Mouse (Mus musculus): ENCODE data around the gene Plekho1.
"Not testable (repeated sequence)": the region's sequence is repeated elsewhere in the genome, so short reads cannot be mapped to it uniquely, and the experiment has no call there.

The Plekho1 gene

DNA sequence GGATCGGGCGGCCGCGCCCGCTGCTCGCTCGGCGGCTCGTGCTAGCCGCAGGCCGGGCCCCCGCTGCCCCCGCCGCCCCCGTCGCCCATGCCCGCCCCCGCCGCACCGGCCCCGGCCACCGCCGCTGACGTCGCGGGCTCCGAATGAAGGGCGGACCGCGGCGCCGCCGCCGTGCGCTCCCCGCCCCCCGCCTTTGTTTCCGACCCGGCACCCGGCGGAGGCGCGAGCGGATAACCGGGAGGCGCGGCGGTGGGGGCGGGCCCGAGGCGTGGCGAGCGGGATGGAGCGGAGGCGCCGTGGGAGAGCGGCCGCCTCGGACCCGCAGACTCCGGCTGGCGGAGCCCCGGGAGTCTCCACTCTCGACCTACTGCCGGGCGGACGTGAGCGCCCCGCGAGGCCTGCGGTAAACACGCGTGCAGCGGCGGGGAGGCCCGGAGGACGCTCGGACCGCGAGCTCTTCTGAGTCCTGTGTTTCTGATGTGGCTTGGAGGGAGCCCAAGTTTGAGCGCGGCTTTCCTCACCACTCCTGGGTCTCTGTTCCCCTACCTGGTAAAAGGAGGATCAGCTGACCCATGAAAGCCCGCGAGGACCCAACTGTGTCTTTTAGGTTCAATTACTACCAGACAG, at the start of gene Plekho1:
Gene Plekho1 (minus strand): TSS at position 200 of the 627 bp plus-strand sequence.
- peak; percentile 68 for DNase-seq

DNA sequence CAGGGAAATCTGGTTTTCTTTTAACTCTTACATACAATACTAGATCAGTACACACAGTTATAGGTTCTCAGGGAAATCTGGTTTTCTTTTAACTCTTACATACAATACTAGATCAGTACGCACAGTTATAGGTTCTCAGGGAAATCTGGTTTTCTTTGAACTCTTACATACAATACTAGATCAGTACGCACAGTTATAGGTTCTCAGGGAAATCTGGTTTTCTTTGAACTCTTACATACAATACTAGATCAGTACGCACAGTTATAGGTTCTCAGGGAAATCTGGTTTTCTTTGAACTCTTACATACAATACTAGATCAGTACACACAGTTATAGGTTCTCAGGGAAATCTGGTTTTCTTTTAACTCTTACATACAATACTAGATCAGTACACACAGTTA, 48.8 kb upstream of the Plekho1 start:
- not testable (repeated sequence) for DNase-seq

DNA sequence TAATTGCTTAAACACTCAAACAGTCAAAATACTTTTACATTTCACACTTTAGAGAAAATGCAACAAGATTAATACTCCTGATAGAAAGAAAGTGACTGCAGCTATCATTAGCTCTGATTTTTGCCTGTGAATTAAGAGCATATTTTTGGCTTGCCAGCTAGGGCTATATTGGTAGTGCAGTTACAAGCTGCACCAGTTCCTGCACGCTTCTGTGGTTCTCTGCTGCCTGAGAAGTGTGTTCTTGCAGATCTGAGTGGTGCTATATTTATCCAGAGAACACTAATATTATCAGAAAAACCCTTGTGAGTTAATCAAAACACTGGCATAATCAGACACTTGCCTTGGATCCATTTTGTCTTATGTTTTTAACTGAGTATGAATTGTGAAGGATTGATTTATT, 47.3 kb upstream of the Plekho1 start:
- DNase-seq = no peak

DNA sequence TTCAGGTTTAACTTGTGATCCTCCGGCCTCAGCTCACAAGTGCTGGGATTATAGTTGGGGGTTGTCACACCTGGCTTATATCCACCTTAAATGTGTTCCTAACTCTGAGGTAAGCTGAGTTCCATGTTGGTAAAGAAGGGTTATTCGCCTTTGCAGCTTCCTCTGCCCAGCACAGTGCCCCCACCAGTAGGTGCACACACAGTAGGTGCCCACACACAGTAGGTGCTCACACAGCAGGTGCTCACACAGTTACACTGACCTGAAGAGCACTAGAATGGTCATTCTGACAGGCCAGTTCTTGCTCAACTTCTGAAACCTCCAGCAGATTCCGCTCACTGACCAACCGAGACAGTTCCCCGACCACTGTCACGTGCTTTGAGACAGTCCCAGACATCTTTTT, 45.3 kb upstream of the Plekho1 start:
- DNase-seq = no peak

DNA sequence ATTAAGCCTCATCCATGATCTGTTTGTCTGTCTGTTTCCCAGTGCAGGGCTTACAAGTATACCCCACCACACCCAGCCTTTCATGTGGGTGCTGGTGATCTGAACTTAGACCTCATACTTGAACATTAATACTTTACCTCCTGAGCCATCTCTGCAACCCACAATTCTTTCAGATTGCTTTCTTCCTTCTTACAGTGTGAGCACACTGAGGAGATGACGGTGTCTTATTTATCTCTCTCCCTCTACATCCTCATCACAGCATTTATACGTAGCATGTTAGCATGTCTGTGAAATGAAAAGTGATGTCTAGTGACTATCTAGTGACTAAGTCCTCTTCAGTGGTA, 44.8 kb upstream of the Plekho1 start:
- no peak for DNase-seq

DNA sequence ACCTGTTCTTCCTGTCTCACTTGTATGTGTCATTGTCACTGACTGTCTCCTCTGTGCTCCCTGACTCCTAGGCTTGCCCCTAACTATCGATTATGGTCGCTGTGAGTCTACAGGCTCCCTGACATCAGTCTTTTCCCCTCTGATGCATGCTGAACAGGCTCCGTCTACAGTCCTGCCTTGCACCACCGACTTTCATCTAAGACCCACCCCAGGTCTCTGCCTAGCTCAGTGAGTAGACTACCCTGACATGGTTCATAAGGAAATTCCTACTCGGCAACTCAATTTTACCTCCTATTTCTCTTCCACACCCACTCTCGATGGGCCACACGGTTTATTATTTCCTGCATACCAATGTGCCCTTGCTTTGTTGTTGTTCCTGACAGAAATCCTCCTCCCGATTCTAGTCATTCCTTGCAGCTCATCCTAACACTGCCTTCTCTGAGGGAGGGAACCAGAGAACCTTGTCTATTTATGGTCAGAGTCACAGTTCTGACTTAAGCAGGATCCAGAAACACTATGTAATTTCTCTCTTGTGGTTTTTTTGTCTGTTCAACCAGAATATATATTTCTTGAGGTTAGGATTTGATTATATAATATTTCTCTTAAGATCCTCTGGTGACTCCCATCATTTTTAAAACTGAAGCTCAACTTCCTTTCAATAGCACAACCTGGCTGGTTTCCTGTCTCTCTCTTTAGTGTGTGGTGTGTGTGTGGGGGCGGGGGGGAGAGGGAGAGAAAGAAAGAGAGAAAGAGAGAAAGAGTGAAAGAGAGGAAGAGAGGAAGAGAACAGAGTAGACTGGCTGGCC, 44.3 kb upstream of the Plekho1 start:
- DNase-seq = no peak

DNA sequence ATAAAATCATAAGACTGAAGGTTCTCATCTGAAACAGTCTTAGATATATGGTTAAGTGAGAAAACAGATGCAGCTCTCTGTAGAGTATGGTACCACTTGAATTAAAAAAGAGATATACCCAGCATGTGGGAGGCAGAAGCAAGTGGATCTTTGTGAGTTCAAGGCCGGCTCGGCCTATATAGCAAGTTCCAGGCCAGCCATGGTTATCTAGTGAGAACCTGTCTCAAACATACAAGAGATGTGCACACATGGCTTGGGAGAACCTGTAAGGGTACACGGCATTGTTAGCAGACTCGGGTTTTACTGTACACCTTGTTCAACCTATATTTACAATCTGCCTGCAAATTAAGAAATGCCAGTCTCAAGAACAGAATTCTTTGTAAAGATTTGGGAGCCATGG, 43.0 kb upstream of the Plekho1 start:
- no peak for DNase-seq

DNA sequence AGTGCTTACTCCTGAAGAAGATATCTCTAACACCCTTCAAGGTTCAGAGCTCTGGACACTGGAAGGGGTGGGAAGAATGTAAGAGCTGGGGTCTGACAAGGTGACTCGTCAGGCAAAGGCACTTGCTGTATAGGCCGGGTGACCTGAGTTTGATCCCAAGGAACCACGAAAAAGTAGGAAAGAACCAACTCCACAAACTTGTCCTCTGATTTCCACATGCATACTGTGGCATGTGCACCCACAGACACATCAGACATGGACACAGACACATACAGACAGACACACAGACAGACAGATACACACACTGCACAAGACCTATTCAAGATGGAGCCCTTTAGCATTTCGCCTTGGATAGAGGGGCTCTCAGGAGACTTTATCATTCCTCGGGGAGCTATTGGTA, 42.4 kb upstream of the Plekho1 start:
- no peak for DNase-seq

DNA sequence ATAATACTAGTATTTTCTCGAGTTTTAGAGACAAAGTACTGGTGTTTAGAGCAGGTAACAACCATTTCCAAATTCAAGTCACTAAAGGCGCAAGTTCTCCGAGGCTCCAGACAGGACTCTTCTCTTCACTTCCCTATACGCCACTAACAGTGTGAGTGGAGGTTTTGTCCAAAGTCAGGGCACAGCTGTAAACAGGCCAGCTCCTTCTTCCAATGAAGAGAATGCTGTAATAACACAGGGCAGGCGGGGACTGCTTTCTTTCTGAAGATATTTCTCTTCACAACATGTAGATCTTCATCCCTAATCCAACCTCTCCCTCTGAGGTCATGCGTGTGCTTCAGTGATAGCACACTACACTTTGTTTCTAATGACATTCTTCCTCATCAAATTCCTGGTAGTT, 41.0 kb upstream of the Plekho1 start:
- DNase-seq = no peak

DNA sequence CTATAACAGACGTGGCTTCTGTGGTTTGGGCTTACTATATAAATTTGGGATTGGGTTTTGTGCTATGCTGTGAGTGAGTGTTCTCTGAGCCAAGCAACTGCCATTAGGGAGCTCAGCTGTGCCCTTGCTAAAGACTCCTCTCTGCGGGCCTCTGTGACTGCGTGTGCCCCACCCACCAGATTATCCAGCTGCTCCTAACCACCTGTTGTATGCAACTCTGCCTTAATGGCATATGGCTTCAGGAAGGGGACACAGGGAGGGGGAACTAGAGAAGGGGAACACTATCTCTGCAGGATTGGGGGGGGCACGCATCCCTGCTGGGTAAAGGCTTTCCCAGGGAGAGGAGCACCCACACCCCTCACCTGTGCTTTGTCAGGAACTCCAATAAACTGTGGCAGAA, 37.2 kb upstream of the Plekho1 start:
- DNase-seq = no peak

DNA sequence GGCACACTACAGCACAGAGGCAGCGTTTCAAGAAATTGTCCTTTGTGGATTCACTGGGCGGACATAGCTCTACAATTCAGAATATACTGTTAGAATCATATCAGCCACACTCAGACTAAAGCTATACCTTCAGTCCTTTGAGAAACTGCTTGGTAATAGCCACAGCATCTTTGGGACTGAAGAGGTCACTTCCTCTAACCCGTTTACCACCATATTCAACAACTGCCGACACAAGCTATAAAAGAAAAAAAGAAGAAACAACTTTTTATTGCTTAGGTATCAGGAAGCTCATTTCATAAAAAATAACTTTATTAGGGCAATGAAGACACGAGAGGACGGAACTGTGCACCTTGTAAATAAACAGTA, 36.8 kb upstream of the Plekho1 start:
- DNase-seq = no peak

DNA sequence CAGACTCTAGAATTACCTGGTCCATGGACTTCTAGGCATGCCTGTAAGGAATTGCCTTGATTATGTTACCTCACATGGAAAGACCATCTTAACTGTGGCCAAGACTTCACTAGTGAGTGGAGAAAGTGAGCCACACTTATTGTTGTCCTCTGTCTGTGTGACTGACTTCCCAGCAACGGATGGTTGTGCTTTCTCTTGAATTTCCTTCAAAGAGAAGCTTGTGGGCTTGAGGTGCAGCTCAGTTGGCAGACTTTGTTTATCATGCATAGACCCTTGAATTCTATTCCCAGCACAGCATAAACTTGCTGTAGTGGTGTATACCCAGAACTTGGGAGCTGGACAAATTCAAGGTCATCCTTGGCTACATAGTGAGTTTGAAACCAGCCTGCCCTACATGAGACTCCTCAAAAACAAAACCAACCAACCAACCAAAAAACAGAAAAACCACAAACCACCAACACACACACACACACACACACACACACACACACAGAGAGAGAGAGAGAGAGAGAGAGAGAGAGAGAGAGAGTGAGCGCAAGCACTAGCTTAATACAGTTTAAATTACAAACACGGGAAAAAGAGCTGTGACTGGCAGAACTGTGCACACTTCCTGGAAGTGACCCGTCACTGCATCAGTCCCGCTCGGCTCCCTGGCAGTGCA, 36.3 kb upstream of the Plekho1 start:
- DNase-seq = no peak

DNA sequence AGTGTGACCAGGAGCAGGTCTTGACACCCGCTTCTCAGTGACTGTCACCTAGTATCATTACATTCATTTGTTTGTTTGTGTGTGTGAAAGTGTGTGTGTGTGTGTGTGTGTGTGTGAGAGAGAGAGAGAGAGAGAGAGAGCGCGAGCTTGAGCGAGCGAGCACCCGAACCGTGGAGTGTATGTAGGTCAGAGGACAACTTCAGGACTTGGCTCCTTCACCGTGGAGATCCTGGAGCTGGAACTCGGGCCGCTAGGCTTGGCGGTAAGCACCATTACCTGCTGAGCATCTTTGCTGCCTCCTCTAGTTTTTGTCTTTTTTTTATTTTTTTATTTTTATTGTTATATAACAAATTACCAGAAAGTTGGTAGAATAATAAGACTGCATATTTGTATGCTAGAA, 34.0 kb upstream of the Plekho1 start:
- DNase-seq = peak; percentile 76

DNA sequence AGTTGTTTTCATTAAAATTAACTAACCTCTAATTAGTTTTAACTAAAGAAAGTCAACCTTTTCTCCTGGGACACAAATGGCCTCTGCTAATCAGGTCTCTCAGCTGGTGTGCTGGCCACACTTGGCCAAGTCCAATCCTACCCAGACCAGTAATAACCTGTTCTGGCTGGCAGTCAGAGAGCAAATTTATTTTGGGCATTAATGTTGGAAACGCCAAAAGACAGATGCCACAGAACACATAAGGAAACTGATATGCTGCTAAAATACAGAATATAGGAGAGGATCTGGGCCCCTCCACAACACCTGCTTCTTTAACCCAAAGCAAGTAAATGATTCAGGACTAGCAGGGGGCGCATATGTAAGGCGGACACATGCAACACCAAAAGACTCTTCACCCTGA, 33.5 kb upstream of the Plekho1 start:
- DNase-seq = peak; percentile 67

DNA sequence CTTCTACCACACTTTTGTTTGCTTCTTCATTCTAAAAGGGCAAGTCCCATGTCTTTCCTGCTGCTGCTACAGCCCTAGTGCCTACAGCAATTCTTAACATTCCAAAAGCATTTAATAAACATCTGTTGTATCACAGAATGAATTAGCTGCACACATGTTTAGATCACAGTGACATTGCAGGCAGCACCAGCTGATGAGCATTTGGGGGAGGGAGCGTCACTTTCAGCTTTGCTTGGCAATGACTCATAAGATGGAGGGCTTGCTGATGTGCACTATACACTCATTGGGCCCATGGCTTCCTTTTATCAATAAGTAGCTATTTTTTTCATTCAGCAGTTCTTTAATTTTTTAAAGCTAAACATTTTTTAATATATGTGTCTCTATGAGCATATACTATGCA, 32.1 kb upstream of the Plekho1 start:
- no peak for DNase-seq

DNA sequence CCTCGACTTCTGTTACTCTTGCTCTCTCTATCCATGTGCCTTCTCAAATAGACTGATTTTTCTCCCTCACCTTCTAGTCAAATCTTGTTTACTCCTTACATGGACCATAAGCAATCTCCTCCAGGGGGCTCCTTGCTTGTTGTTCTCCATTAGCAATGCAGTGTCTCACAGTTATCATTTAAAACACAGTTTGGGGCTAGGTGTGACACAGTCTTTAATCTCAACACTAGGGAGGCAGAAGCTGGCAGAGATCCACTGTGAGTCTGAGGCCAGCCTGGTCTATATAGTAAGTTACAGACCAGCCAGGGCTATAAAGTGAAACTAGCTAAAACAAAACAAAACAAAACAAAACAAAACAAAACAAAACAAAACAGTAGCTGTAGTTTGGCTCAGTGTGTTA, 31.3 kb upstream of the Plekho1 start:
- DNase-seq = no peak

DNA sequence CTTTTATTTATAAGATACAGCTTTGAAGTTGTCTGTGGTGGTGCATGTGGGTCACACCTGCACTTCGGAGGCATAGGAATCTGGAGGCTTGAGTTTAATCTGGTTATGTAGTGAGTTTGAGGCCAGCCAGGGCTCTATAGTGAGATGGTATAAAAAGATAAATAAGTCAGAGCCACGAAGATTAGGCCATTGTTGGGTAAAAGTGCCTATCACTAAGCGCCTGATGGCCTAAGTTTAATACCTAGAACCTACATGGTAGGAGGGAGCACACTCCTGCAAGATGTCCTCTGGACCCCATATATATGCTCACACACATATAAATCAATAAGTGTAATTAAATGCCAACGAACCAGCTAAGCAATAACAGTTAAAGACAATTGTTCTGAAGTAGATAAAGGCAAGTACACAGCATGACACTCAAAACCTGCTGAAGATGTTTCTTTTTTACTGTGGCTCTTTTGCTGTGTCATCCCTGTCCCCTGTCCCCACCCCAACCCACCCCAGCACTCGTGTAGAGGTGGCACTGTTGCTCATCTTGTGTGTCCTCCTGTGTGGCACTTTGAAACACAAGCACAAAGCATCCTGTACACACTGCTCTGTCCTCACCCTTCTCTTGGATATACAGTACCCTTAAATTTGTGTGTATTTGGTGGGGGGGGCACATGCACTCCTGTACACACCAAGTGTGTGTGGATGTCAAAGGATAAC, 25.8 kb upstream of the Plekho1 start:
- no peak for DNase-seq

DNA sequence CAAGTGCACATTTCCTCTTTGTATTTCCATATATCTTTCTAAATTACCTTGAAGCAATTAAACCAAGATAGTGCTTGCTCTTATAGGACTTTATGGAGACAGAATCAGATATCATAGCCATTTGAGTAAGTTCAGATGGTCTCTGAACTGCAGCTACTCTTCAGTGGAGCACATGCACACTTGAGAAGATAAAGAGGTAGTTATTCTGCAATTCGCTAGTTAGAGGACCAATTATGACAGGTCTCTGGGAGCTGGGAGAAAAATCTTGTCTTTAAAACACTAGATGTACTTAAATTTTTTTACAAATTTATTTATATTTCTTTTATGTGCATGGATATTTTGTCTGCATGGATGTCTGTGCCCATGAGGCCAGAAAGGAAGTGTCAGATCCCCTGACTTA, 24.9 kb upstream of the Plekho1 start:
- DNase-seq = no peak

DNA sequence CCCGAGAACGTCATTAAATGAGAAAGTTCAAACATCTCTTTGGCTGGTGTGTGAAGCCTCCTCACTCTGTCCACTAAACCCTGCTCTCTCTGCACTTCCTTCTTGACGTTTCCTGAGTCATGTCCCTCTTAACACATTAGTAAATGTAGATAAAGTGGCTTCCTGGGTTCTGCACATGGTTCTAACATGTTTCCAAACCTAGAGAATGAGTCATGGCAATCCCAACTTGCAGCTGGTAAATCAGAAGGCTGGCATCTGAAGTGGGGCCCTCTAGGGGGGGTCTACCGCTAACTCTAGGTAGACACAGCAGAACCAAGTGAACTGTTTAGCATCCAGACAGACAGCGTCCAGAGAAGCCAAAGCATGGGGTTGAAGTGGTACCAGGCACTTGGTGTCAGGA, 21.7 kb upstream of the Plekho1 start:
- DNase-seq = no peak

DNA sequence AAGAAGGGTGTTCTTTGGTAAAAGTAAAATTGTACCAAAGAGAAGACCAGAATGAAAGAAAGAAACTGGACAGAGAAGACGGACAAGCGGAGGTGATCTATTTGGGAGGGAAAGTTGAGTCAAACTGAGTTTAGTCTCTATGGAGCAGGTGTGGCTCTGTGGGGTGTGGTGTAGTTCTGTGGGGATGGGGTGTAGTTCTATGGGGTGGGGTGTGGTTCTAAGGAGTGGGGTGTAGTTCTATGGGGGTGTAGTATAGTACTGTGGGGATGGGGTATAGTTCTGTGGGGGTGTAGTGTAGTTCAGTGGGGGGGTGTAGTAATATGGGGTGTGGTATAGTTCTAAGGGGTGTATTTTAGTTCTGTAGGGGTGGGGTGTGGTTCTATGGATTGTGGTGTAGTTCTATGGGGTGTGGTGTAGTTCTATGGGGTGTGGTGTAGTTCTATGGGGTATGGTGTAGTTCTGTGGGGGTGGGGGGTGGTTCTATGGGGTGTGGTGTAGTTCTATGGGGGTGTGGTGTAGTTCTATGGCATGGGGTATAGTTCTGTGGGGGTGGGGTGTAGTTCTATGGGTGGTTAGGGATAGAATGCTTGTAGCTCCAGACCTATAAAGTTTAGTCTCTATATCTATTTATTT, 20.6 kb upstream of the Plekho1 start:
- no peak for DNase-seq

DNA sequence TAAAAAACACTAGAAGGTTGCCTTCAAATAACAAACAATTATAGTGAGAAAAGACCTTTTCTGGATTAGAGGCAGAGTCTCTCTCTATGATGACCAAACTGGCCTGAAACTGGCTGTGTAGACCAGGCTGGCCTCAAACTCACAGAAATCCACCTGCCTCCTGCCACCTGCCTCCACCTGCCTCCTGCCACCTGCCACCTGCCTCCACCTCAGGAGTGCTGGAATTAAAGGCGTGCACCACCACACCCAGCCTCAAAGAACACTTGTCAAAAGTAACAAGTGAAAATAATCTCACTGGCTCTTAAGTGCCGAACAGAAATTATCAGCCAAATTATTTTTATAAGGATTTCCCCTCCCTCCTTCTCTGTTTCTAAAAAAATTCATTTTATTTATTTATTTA, 19.9 kb upstream of the Plekho1 start:
- DNase-seq = no peak

DNA sequence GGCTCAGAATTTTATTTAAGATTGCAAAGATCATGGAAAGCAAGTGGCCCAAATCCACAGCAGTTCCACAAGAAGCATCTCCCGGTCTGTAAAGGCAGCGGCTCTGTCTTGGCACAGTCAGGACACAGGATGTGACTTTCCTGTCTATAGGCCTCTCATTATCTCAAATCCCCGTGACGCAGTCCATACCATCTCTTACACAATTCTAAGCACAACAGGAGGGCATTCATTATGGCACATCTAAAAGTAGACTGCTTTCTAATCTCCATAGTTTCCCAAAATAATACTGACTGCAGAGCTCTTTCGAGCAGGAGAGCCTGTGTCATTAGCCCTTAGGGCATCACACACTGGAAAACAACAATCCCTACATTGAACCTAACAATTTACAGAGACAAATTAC, 17.0 kb upstream of the Plekho1 start:
- no peak for DNase-seq

DNA sequence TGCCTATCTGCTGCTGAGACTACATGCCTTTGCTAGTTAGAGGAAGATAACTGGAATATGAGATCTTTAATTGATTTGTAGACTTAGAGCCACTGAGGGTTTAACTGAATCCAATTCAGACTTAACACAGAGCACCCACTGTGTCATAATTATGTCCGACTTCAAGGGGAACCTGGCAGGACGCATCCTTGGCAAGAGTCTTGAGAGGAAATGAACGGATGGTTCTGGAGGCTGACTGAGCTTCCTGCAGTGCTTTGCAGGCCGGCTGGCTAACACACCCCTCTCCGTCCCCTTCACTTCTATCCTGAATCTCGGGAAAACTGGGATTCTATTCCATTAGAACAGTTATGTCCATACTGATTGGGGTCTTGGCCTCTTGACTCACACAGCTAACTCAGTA, 12.7 kb upstream of the Plekho1 start:
- peak; percentile 40 for DNase-seq
